Mouse (Mus musculus) E14TG2a.4 (cell line): ENCODE measurements around the gene Ces1d.

Experiments used
- CTCF ChIP-seq: conservative IDR thresholded peaks from 2 replicates; pipeline ENCODE4 v1.5.1; 2014; ENCODE audit warnings: low read length
- NANOG ChIP-seq: IDR thresholded peaks from 2 replicates; pipeline ENCODE4 v1.6.1; 2014; ENCODE audit warnings: borderline replicate concordance, low read length, mixed read lengths
- POU5F1 ChIP-seq: IDR thresholded peaks from 2 replicates; pipeline ENCODE4 v1.6.1; 2014; ENCODE audit warnings: low read length, borderline replicate concordance

DNA sequence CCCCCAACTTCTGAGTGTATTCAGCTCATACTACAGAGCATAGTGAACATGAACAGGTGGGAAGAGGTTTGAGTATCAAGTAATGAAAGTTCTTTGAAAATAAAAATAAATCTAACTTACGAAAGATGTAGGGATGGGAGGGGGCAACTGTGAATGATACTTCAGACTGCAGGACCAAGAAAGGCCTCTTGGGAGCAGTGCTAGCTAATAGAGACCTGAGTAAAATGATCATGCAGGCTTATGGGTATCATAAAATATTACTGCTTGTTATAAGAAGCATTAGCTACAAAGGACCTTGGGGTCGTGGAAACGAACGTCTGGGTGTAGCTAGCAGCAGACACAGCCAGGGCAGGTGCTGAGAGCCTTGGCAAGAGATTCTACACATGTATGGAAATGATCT is 20.2 kb upstream of the Ces1d start:
- no peak for TF ChIP-seq CTCF
- no peak for TF ChIP-seq NANOG
- TF ChIP-seq POU5F1, result no peak
